Mouse (Mus musculus) activated CD4-positive, CD25-positive, alpha-beta regulatory T cell (primary cell): ENCODE data around the gene Efna3. TPM values are rescaled to one million over a fixed set of nuclear protein-coding genes. Genes with fewer than 3 reads are reported as not detected.

Source experiments
- polyA plus RNA-seq, 2 experiments: library from polyadenylated mRNA; unstranded; fragments of 100-300 nt; shearing (Covaris generic); gene quantifications; one replicate each; pipeline ENCODE4 v1.2.1; 2017

Efna3 gene
- under 1 TPM in 1 of 2 experiments, not detected in 1; 0.15 TPM for polyA plus RNA-seq

GRCm38 (mm10) chr3:89322514-89323165 is at the start of gene Efna3:
Gene Efna3, minus strand, starts transcription at chr3:89322965.

GRCm38 (mm10) chr3:89365153-89365485 is 42.4 kb upstream of the Efna3 start, which contains the start of gene Dcst1:
Gene Dcst1, minus strand, starts transcription at chr3:89365253.

DNA sequence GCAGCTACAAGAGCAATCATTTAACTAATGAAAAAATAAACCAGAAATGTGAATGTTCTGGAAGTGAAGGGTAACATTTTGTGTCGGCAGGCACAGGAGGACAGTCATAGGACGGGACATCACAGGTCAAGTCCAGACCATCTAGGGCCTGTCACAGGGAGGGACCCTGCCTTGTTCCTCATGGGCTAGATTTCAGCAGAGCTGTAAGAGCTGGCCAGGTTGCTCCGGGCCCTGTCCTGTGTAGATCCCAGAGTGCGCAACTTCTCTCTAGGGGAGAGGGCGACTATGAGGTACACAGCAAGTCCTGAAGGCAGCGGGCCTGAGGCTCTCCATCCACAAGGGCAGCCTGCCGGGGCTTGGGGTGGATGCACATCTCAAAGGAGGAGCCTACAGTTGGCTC is 38.9 kb upstream of the Efna3 start, which contains the start of gene Dcst2:
Dcst2 (plus strand) TSS at position 301 of the 400 bp plus-strand sequence.

GRCm38 (mm10) chr3:89349869-89350501 is 27.2 kb upstream of the Efna3 start, which contains the start of gene Adam15:
Gene Adam15, minus strand, starts transcription at chr3:89349996.

DNA sequence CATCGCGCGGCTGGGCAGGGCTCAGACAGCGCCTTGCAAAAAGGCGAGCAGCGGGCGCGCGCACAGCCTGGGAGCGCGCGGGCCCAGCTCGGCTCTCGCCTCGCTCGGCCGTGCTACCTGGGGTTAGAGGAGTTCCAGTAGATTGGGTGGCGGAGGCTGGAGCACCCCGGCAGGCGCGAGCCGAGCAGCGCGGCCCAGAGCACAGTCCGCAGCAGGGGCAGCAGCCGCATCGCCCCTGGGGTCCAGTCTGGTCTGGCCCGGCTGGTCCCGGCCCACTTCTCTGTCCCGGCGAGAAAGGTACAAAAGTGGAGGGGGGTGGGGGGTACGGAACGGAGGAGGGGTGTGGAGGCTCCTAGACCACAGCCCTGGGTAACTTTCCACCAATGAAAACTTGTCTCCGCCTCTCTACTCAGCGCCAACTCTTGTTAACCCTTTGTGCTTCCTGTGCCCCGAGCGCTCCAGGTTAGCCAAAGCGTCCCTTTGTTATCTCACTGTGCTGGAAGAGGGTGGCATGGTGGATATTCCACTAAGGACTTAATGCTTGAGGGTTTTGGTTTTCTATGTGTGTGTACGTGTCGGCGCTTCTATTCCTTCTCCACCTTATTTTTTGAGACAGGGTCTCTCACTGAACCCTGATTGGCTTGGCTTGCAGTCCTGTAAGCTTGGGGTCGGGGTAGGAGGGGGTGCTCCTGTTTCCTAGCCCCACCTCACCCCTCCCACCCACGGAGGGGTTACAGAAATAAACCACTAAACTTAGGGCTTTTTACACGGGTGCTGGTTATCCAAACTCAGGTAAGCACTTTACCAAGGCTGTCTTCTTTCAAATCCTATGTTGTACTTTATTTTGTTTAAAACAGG is 15.2 kb upstream of the Efna3 start, which contains the start of gene Efna4:
Efna4 (minus strand) TSS at position 308 of the 858 bp plus-strand sequence.

DNA sequence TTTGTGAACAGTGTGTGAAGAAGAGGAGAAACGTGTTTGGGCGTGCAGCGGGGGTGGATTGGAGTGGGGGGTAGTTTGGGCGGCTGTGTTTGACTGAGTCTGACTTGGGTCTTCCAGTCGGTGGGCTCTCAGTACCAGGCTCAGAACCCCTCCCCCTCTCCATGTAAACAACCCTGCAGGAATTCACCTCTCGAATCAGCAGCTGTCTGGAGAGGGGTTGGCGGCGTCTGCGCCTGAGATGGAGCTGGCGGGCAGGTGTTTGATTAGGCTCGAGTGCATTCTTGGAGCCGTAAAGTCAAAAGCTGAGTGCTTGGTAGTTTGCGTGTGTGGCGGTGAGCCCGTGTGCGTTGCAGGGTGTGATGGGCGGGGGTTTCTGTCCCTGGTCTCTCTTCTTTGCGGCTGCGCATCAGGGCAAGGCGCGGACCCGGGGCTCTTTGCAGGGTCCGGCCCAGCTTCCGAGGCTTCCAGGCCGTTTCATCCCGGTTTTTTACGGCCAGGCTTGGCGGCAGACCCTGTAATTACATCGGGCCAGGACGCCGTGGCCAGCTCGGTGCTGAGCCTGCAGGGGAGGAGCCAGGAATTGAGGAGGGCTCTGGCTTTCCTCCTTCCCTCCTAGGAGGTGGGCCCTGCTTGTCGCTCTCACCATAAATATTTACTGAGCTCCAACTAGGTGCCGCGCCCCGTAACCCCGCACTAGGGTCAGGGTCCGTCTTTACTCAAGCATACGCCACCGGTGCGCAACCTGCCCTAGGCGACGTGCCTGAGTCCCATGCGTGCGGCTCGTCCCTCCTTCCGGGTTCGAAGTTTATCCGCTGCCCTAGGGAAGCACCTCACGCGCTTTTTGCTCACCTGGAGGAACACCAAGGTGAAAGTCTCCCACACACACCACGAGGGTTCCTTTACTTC is 41.9 kb downstream of the Efna3 start, which contains the start of gene Efna1:
Efna1 (minus strand) TSS at position 537 of the 906 bp plus-strand sequence.

DNA sequence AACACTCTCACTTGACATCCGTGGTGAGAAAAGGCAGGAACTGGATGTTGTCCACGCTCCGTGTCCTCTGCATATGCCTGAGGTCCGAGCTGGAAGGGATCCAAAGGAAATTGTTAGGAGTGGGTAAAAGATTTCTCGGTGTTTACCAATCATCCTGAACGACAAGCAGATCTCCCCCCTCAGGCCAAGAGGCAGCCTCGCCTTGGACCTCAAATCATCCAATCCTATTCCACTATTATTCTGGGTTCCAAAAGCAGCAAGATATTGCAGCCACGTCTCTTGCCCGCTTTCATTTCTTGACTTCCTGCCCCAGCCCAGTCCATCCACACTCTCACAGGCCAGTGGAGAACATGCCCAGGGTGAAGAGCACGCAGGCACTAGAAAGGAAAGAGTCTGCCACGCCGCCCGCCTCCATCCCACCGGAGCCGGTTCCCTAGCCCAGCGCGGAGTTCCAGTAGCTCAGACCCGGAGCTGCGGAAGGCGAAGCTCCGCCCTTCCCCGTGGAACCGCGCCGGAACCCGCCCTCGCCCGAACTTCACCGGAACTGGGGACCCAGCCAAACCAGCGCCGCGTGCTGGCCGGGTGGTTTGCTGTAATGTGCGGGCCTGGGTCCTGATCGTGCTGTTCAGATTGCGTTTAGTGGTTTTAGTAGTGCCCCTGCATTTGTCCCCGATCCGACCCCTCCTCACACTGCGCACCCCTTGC is 52.6 kb downstream of the Efna3 start, which contains the start of gene Slc50a1:
Slc50a1 (minus strand) TSS at position 520 of the 705 bp plus-strand sequence.

Other genes starting within 250 kb of the Efna3 start
- 10 to 100 TPM; 35.1 to 42.7 TPM for gene Rusc1, start 229.7 kb downstream of the Efna3 start, polyA plus RNA-seq
- gene Gm43738, start 221.9 kb downstream of the Efna3 start, polyA plus RNA-seq: not detected
- gene Fdps, start 221.0 kb downstream of the Efna3 start, polyA plus RNA-seq: 10 to 100 TPM; 61.8 to 62.2 TPM
- not detected for gene Pklr, start 186.8 kb downstream of the Efna3 start, polyA plus RNA-seq
- gene Hcn3, start 162.8 kb downstream of the Efna3 start, polyA plus RNA-seq: 1 to 10 TPM in 1 of 2 experiments, under 1 TPM in 1; 0.21 to 1.6 TPM
- 10 to 100 TPM; 88.4 to 94.5 TPM for gene Clk2, start 158.2 kb downstream of the Efna3 start, polyA plus RNA-seq
- gene Scamp3, start 145.5 kb downstream of the Efna3 start, polyA plus RNA-seq: 100 to 1,000 TPM; 255 to 261 TPM
- 100 to 1,000 TPM; 134 to 154 TPM for gene Fam189b, start 139.8 kb downstream of the Efna3 start, polyA plus RNA-seq
- gene Gba, start 120.0 kb downstream of the Efna3 start, polyA plus RNA-seq: 100 to 1,000 TPM; 105 to 146 TPM
- 1 to 10 TPM in 1 of 2 experiments, under 1 TPM in 1; 0.90 to 4.0 TPM for gene Thbs3, start 107.8 kb downstream of the Efna3 start, polyA plus RNA-seq
- 100 to 1,000 TPM in 1 of 2 experiments, 10 to 100 TPM in 1; 89.5 to 127 TPM for gene Mtx1, start 95.9 kb downstream of the Efna3 start, polyA plus RNA-seq
- gene Muc1, start 93.9 kb downstream of the Efna3 start, polyA plus RNA-seq: 1 to 10 TPM; 1.0 to 7.1 TPM
- 100 to 1,000 TPM; 225 to 294 TPM for gene Krtcap2, start 77.0 kb downstream of the Efna3 start, polyA plus RNA-seq
- gene Trim46, start 76.7 kb downstream of the Efna3 start, polyA plus RNA-seq: 1 to 10 TPM; 1.6 to 4.9 TPM
- 100 to 1,000 TPM in 1 of 2 experiments, 10 to 100 TPM in 1; 81.3 to 120 TPM for gene Dpm3, start 63.6 kb downstream of the Efna3 start, polyA plus RNA-seq
- gene Slc50a1, start 52.4 kb downstream of the Efna3 start, polyA plus RNA-seq: 100 to 1,000 TPM; 210 to 250 TPM
- gene Efna1, start 41.8 kb downstream of the Efna3 start, polyA plus RNA-seq: not detected
- gene Efna4, start 15.1 kb upstream of the Efna3 start, polyA plus RNA-seq: 1 to 10 TPM in 1 of 2 experiments, under 1 TPM in 1; 0.79 to 1.4 TPM
- gene Adam15, start 27.0 kb upstream of the Efna3 start, polyA plus RNA-seq: 10 to 100 TPM; 10.1 to 23.0 TPM
- under 1 TPM; 0.13 to 0.32 TPM for gene Dcst2, start 39.0 kb upstream of the Efna3 start, polyA plus RNA-seq
- under 1 TPM in 1 of 2 experiments, not detected in 1; 0.47 TPM for gene Dcst1, start 42.3 kb upstream of the Efna3 start, polyA plus RNA-seq
- 10 to 100 TPM; 34.1 to 67.8 TPM for gene Zbtb7b, start 71.8 kb upstream of the Efna3 start, polyA plus RNA-seq
- gene Lenep, start 79.8 kb upstream of the Efna3 start, polyA plus RNA-seq: under 1 TPM; 0.37 to 0.44 TPM
- gene Flad1, start 88.9 kb upstream of the Efna3 start, polyA plus RNA-seq: 10 to 100 TPM; 47.1 to 56.8 TPM
- gene Cks1b, start 95.4 kb upstream of the Efna3 start, polyA plus RNA-seq: 10 to 100 TPM; 48.3 to 73.9 TPM
- gene Shc1, start 95.5 kb upstream of the Efna3 start, polyA plus RNA-seq: 10 to 100 TPM; 64.1 to 73.7 TPM
- gene Pygo2, start 107.2 kb upstream of the Efna3 start, polyA plus RNA-seq: 10 to 100 TPM; 51.9 to 61.8 TPM
- 100 to 1,000 TPM in 1 of 2 experiments, 10 to 100 TPM in 1; 66.6 to 119 TPM for gene Pbxip1, start 113.7 kb upstream of the Efna3 start, polyA plus RNA-seq
- 10 to 100 TPM; 22.2 to 23.7 TPM for gene Pmvk, start 131.6 kb upstream of the Efna3 start, polyA plus RNA-seq
- under 1 TPM in 1 of 2 experiments, not detected in 1; 0.15 TPM for gene Kcnn3, start 197.2 kb upstream of the Efna3 start, polyA plus RNA-seq